In the genomic region with DNA sequence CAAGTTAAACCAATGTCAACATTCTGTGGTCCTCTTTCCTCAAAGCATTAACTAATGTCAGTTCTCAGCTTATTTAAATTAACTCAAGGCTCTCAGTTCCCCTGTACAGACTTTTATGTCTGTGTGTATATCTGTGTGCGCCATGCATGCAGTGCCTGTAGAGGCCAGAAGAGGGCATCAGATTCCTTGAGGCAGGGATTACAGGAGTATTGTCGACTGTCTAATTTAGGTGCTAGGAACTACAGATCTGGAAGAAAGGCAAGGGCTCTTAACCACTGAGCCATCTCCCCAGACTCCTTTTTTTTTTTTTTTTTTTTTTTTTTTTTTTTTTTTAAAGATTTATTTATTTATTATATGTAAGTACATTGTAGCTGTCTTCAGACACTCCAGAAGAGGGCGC, we compare ENCODE assay signal across 12 mouse cellular contexts.
DNase-seq lines count a peak whose midpoint lies in the region; ATAC-seq and TF ChIP-seq lines count a peak whose summit lies in the region.
"Had no signal": no experiment of that assay in that cellular context is flagged by ENCODE, and none has a peak within 500 bp of the region (broad histone marks: within the 10 kb centered on the region; RNA-seq: fewer than 3 reads in every experiment).

No protein-coding gene starts in this region.

- no peak overlapping the region for H3K4me3 ChIP-seq in intestine, postnatal 0 days (ENCODE audit: low read depth, low read length)
- no peak overlapping the region for H3K4me3 ChIP-seq in intestine, embryonic 16.5 days (ENCODE audit: low read length)
- no peak overlapping the region for H3K4me3 ChIP-seq in G1E (ENCODE audit: low read depth, low read length)
- H3K4me3 ChIP-seq: embryonic facial prominence, embryonic 13.5 days; heart, embryonic 10.5 days had no signal

- no peaks in the 10 kb centered on the region for H3K4me1 ChIP-seq in intestine, postnatal 0 days (replicated peaks; ENCODE audit: control insufficient read depth, insufficient read depth, low read length)
- H3K4me1 ChIP-seq in intestine, embryonic 16.5 days (ENCODE audit: control insufficient read depth, insufficient read depth, low read length) = no peaks in the 10 kb centered on the region
- H3K4me1 ChIP-seq in G1E (ENCODE audit: insufficient read depth, low read depth, low read length) = no peaks in the 10 kb centered on the region
- H3K4me1 ChIP-seq: heart, embryonic 10.5 days had no signal

- no peaks in the 10 kb centered on the region for H3K36me3 ChIP-seq in intestine, postnatal 0 days (ENCODE audit: control insufficient read depth, insufficient read depth)
- peaks cover 3% of the 10 kb centered on the region; the same call in 1 of the 2 replicates for H3K36me3 ChIP-seq in intestine, embryonic 16.5 days (ENCODE audit: control insufficient read depth, insufficient read depth, low read length)
- peaks cover 2% of the 10 kb centered on the region for H3K36me3 ChIP-seq in G1E (replicated peaks)

- DNase-seq in 3T3-L1 (ENCODE audit: low read depth, low spot score) (peak; percentile 45), G1E (ENCODE audit: low spot score) (no peak)
- DNase-seq in kidney, postnatal 4 days = peak; percentile 23
- no peak for DNase-seq in ovary, postnatal 10 days (ENCODE audit: low spot score)
- DNase-seq in left cerebral cortex, adult 18-20 months (ENCODE audit: low spot score in 2 of 2) = no peak
- no peak for DNase-seq in frontal cortex, postnatal 36 days (ENCODE audit: low spot score in 2 of 2)
- DNase-seq: layer of hippocampus, adult 9-11 months; right cerebral cortex, postnatal 4 days had no signal

- no peak overlapping the region for H3K27ac ChIP-seq in intestine, postnatal 0 days (ENCODE audit: low read depth, low read length)
- no peak overlapping the region for H3K27ac ChIP-seq in intestine, embryonic 16.5 days (ENCODE audit: low read length)
- H3K27ac ChIP-seq: embryonic facial prominence, embryonic 13.5 days; heart, embryonic 10.5 days had no signal

- no peak for ATAC-seq in intestine, postnatal 0 days
- no peak for ATAC-seq in intestine, embryonic 16.5 days
- no peak for ATAC-seq in G1E (ENCODE audit: extremely low read depth, insufficient number of reproducible peaks, low FRiP score, poor library complexity, severe bottlenecking)

- H3K4me2 ChIP-seq in intestine, postnatal 0 days (replicated peaks; ENCODE audit: low read depth) = no peak overlapping the region
- no peak overlapping the region for H3K4me2 ChIP-seq in intestine, embryonic 16.5 days (ENCODE audit: low read depth, low read length)
- H3K4me2 ChIP-seq: embryonic facial prominence, embryonic 13.5 days had no signal

- peak; percentile 52 for TF ChIP-seq CTCF in intestine, postnatal 0 days (IDR thresholded peaks at IDR 0.05; ENCODE audit: low read depth)
- TF ChIP-seq CTCF in G1E (IDR thresholded peaks at IDR 0.05; ENCODE audit: low read depth, low read length) = peak; percentile 52

- H3K9me3 ChIP-seq in intestine, postnatal 0 days (ENCODE audit: control insufficient read depth) = no peaks in the 10 kb centered on the region
- no peaks in the 10 kb centered on the region for H3K9me3 ChIP-seq in intestine, embryonic 16.5 days (ENCODE audit: control insufficient read depth, low read length)
- no peaks in the 10 kb centered on the region for H3K9me3 ChIP-seq in G1E (replicated peaks)
- H3K9me3 ChIP-seq: embryonic facial prominence, embryonic 13.5 days; heart, embryonic 10.5 days had no signal

- WGBS in intestine, postnatal 0 days = 92% methylated on average over 2 of the region's 3 CpGs
- WGBS in intestine, embryonic 16.5 days = 92% methylated on average over 2 of the region's 3 CpGs

- H3K27me3 ChIP-seq in intestine, postnatal 0 days (replicated peaks; ENCODE audit: control insufficient read depth, insufficient read depth, low read length) = no peaks in the 10 kb centered on the region
- no peaks in the 10 kb centered on the region for H3K27me3 ChIP-seq in intestine, embryonic 16.5 days (replicated peaks; ENCODE audit: control insufficient read depth, insufficient read depth, low read length)
- no peaks in the 10 kb centered on the region for H3K27me3 ChIP-seq in G1E (ENCODE audit: insufficient read depth, low read length)
- H3K27me3 ChIP-seq: embryonic facial prominence, embryonic 13.5 days had no signal

- H3K9ac ChIP-seq in intestine, postnatal 0 days (ENCODE audit: low read depth, low read length) = no peak overlapping the region
- H3K9ac ChIP-seq in intestine, embryonic 16.5 days (ENCODE audit: low read depth, low read length) = no peak overlapping the region
- H3K9ac ChIP-seq: embryonic facial prominence, embryonic 13.5 days had no signal

Comparison
In these comparisons a context has a peak if more than half of its experiments do, and no peak if none do; other contexts are left out.
1. DNase-seq: peak in 3T3-L1 (single experiment) and kidney, postnatal 4 days (2 of 2); none in G1E (single experiment), ovary, postnatal 10 days (single experiment), left cerebral cortex, adult 18-20 months (0 of 2) and frontal cortex, postnatal 36 days (0 of 2).